Mouse (Mus musculus): ENCODE measurements around the gene Serpina16. TPM values are rescaled to one million over a fixed set of nuclear protein-coding genes. Genes with fewer than 3 reads are reported as not detected.

Gene Serpina16
- polyA plus RNA-seq, 1 experiment = not detected

DNA sequence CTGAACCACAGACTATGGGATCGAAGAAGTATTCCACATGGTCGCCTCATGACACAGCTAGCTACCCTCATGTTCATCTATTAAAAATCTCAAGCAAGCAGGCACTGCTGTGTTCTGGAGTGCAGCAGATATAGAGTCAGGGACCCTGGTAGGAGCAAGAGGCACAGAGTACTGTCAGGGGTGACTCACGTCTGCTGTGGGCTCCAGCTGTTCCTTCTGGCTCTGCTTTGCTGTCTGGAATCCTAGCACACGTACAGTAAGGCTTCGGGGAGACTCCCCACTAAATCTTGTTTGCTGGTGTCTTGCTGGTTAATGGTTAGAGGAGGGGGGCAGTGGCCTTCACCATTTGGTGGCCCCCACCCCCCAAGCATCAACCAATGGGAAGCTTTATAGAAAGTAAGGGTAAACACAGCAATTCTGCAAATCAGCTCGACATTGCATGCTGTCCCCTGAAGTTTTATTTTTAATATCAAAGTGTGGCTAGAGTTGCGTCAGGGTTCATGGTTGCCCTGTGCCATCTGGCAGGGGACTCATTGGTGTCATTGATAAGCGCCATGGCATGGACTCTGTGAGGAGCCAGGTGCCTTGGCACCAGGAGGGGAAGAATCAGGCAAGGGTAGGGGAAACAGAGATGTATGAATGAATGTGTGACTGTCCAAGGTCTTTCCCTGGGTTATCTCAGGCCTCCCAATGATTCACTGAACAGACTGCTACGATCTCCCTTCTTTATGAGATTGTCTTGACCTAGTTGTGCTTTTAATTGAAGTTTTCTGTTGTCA, 18.9 kb downstream of the Serpina16 start, which contains the start of gene Serpina6:
Serpina6 (minus strand) TSS at position 365 of the 779 bp plus-strand sequence.
- Histone ChIP-seq H3K36me3 (ENCODE audit: control insufficient read depth, insufficient read depth, low read length, poor library complexity, severe bottlenecking) (no peaks in the 10 kb centered on the region), H3K4me1 (ENCODE audit: control insufficient read depth, insufficient read depth, low read length) (no peaks in the 10 kb centered on the region), H3K27me3 (ENCODE audit: control insufficient read depth, insufficient read depth, low read length, poor library complexity, severe bottlenecking) (no peaks in the 10 kb centered on the region; the same call in 1 of the 2 replicates), H3K27ac (ENCODE audit: insufficient read depth, low read length) (no peak within 1 kb of the TSS), H3K9ac (ENCODE audit: low read depth, poor library complexity, severe bottlenecking) (no peak within 1 kb of the TSS), H3K4me3 (ENCODE audit: low read depth, low read length) (no peak within 1 kb of the TSS), H3K9me3 (replicated peaks; ENCODE audit: control insufficient read depth, insufficient read depth, low read length, poor library complexity, severe bottlenecking) (no peaks in the 10 kb centered on the region)
- TF ChIP-seq EP300 (IDR thresholded peaks at IDR 0.05; ENCODE audit: insufficient read depth, low read depth, low read length) (no peak), CTCF (IDR thresholded peaks at IDR 0.05; ENCODE audit: low read depth, low read length) (no peak), POLR2A (IDR thresholded peaks at IDR 0.05; ENCODE audit: insufficient read depth, low read length) (no peak)

DNA sequence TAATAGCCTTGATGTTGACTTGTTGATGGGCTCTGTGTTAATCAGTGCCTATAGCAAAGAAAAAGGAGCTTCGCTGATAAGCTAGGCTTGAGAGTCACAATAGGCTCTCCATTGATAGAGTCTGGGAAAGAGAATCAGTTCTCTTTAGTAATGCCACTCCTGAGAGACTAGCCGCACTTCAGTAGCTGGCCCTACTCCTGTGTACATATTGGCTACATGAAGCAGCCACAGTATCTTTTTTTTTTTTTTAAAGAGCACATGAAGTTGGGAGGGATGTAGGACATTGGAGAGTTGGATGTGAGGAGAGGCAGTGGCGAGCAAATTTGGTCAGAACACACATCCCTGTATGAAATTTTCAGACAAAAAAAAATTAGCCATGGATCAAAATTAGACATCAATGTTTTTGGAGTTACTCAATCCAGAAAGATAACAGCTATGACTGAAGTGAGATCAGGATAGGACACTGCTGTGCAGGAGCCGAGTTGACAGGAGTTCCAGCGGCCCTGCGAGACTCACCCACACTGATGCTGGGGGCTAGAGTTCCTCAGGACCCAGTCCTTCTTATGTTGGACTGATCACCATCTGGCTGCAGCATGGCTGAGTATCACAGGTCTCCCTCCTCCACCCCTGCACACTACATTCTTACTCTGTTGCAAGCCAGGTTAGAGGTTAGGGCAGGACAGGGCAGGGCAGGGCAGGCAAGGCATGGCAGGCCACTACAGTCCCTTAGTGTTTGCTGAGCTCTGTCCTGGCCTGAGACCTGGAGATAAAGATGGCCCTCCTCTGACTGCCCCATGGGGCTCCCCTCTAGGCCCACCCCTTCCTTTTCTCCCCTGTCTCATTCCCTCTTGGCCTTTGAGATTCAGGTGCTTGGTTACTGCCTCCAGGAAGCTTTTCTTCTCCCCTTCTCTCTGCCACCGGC, 20.6 kb downstream of the Serpina16 start:
- H3K9ac ChIP-seq (ENCODE audit: low read depth, poor library complexity, severe bottlenecking) = no peak overlapping the region
- H3K36me3 ChIP-seq (ENCODE audit: control insufficient read depth, insufficient read depth, low read length, poor library complexity, severe bottlenecking) = no peaks in the 10 kb centered on the region
- H3K4me1 ChIP-seq (ENCODE audit: control insufficient read depth, insufficient read depth, low read length) = no peaks in the 10 kb centered on the region
- no peaks in the 10 kb centered on the region for H3K9me3 ChIP-seq (replicated peaks; ENCODE audit: control insufficient read depth, insufficient read depth, low read length, poor library complexity, severe bottlenecking)
- no peak overlapping the region for H3K4me3 ChIP-seq (ENCODE audit: low read depth, low read length)
- TF ChIP-seq EP300 (IDR thresholded peaks at IDR 0.05; ENCODE audit: insufficient read depth, low read depth, low read length) (no peak), POLR2A (IDR thresholded peaks at IDR 0.05; ENCODE audit: insufficient read depth, low read length) (no peak)
- no peaks in the 10 kb centered on the region; the same call in 1 of the 2 replicates for H3K27me3 ChIP-seq (ENCODE audit: control insufficient read depth, insufficient read depth, low read length, poor library complexity, severe bottlenecking)
- H3K27ac ChIP-seq (ENCODE audit: insufficient read depth, low read length) = no peak overlapping the region

DNA sequence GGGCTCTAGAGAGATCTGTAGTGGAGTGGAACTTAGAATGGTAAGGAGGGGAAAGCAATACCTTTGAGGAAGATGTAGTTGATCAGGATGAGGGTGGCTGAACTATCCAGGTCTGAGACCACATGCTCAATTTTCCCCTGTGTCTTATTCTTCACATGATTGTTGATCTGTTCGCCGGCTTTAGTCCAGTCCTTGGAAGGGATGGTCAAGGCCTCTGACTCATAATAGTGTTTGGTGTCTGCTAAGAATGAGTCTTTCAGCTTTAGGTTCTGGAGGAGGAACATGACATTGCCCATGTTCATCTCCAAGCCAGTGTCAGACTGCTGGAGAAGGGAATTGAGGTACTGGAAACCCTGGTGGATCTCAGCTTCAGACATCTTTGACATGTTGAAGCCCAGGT, 22.1 kb downstream of the Serpina16 start:
- H3K9ac ChIP-seq (ENCODE audit: low read depth, poor library complexity, severe bottlenecking) = no peak overlapping the region
- no peak overlapping the region for H3K4me3 ChIP-seq (ENCODE audit: low read depth, low read length)
- no peak overlapping the region for H3K27ac ChIP-seq (ENCODE audit: insufficient read depth, low read length)
- no peaks in the 10 kb centered on the region for H3K36me3 ChIP-seq (ENCODE audit: control insufficient read depth, insufficient read depth, low read length, poor library complexity, severe bottlenecking)
- no peaks in the 10 kb centered on the region for H3K4me1 ChIP-seq (ENCODE audit: control insufficient read depth, insufficient read depth, low read length)
- no peaks in the 10 kb centered on the region; the same call in 1 of the 2 replicates for H3K27me3 ChIP-seq (ENCODE audit: control insufficient read depth, insufficient read depth, low read length, poor library complexity, severe bottlenecking)
- H3K9me3 ChIP-seq (replicated peaks; ENCODE audit: control insufficient read depth, insufficient read depth, low read length, poor library complexity, severe bottlenecking) = no peaks in the 10 kb centered on the region
- TF ChIP-seq CTCF (IDR thresholded peaks at IDR 0.05; ENCODE audit: low read depth, low read length) (no peak), POLR2A (IDR thresholded peaks at IDR 0.05; ENCODE audit: insufficient read depth, low read length) (no peak), EP300 (IDR thresholded peaks at IDR 0.05; ENCODE audit: insufficient read depth, low read depth, low read length) (no peak)

DNA sequence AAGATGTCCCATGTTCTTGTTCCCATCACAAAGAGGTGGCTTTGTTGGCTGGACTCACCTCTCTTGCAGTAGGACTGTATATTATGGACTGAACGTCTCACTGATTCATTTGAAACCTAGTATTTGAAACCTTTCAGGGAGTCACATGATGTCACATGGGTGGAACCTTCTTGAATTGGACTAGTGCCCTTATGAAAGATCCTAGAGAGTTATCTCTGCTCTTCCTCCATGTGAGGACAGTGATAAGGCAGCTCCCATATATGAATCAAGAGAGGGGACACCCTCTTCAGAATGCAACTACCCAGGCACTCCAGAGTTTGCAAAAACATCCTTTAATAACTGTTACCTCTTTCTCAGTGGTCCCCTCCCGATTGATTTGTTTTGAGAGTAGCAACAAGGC, 29.6 kb downstream of the Serpina16 start:
- Histone ChIP-seq H3K9me3 (replicated peaks; ENCODE audit: control insufficient read depth, insufficient read depth, low read length, poor library complexity, severe bottlenecking) (no peaks in the 10 kb centered on the region), H3K27ac (ENCODE audit: insufficient read depth, low read length) (no peak overlapping the region), H3K27me3 (ENCODE audit: control insufficient read depth, insufficient read depth, low read length, poor library complexity, severe bottlenecking) (no peaks in the 10 kb centered on the region; the same call in 1 of the 2 replicates), H3K36me3 (ENCODE audit: control insufficient read depth, insufficient read depth, low read length, poor library complexity, severe bottlenecking) (no peaks in the 10 kb centered on the region), H3K4me1 (ENCODE audit: control insufficient read depth, insufficient read depth, low read length) (no peaks in the 10 kb centered on the region), H3K4me3 (ENCODE audit: low read depth, low read length) (no peak overlapping the region), H3K9ac (ENCODE audit: low read depth, poor library complexity, severe bottlenecking) (no peak overlapping the region)
- TF ChIP-seq POLR2A (IDR thresholded peaks at IDR 0.05; ENCODE audit: insufficient read depth, low read length) = no peak
- TF ChIP-seq CTCF (IDR thresholded peaks at IDR 0.05; ENCODE audit: low read depth, low read length) = no peak
- TF ChIP-seq EP300 (IDR thresholded peaks at IDR 0.05; ENCODE audit: insufficient read depth, low read depth, low read length) = no peak

DNA sequence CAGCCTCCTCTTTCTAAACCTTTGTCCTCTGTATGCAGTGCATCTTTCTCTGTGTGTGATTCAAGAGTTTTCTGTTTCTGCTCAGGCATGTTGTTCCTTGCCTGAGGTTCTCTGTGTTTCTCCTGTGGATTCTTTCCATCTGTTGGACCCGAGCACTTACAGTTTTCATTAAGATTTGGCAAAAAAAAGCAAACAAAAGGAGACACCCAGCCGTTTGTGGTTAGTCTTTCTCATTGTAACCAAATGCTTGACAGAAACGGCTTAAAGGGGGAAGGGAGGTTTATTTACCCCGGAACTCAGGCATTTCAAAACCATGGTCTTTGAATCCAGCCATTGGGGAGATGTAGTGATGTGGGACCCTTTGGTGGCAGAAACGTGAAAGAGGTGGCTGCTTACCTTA, 31.3 kb downstream of the Serpina16 start:
- Histone ChIP-seq H3K27ac (ENCODE audit: insufficient read depth, low read length) (no peak overlapping the region), H3K4me1 (ENCODE audit: control insufficient read depth, insufficient read depth, low read length) (no peaks in the 10 kb centered on the region), H3K27me3 (ENCODE audit: control insufficient read depth, insufficient read depth, low read length, poor library complexity, severe bottlenecking) (no peaks in the 10 kb centered on the region; the same call in 1 of the 2 replicates), H3K9ac (ENCODE audit: low read depth, poor library complexity, severe bottlenecking) (no peak overlapping the region), H3K4me3 (ENCODE audit: low read depth, low read length) (no peak overlapping the region), H3K36me3 (ENCODE audit: control insufficient read depth, insufficient read depth, low read length, poor library complexity, severe bottlenecking) (no peaks in the 10 kb centered on the region), H3K9me3 (replicated peaks; ENCODE audit: control insufficient read depth, insufficient read depth, low read length, poor library complexity, severe bottlenecking) (no peaks in the 10 kb centered on the region)
- no peak for TF ChIP-seq CTCF (IDR thresholded peaks at IDR 0.05; ENCODE audit: low read depth, low read length)
- TF ChIP-seq EP300 (IDR thresholded peaks at IDR 0.05; ENCODE audit: insufficient read depth, low read depth, low read length) = no peak
- no peak for TF ChIP-seq POLR2A (IDR thresholded peaks at IDR 0.05; ENCODE audit: insufficient read depth, low read length)

Measured in ES-Bruce4 (cell line).